17 mouse cellular contexts compared by ENCODE assay signal in the genomic region with DNA sequence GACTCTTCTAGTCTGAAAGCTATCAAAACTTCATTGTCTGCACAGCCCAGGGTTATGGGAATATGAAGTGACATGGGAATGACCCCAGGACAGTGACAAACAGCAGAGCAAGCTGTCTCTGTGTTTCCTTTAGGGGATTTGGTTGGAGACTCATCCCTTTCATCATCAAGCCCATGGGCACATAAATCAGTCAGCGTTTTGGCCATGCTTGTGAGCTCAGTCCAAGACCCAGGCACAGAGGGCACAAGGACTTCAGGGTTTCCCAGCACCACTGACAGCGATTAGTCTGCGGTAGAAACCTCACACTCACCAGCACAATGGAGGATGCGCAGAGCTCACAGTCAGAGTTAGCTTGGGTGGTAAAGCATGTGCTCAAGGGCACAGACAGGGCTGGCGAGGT. TPM values are rescaled to one million over a fixed set of nuclear protein-coding genes. Genes with fewer than 3 reads are reported as not detected.
A peak's percentile ranks its signal among the peaks of the same experiment; 100 is the strongest.
DNase-seq lines count a peak whose midpoint lies in the region; ATAC-seq and TF ChIP-seq lines count a peak whose summit lies in the region.
"Had no signal": no experiment of that assay in that cellular context is flagged by ENCODE, and none has a peak within 500 bp of the region (broad histone marks: within the 10 kb centered on the region; RNA-seq: fewer than 3 reads in every experiment).

No protein-coding gene starts in this region.

- peak overlapping the region; percentile 39; the same call in 1 of the 2 replicates for H3K27ac ChIP-seq in gastrocnemius, adult 2 months
- H3K27ac ChIP-seq: lung, embryonic 15.5 days had no signal

- no peak for TF ChIP-seq CTCF in gastrocnemius, adult 2 months (IDR thresholded peaks at IDR 0.05)

- no peak for DNase-seq in gastrocnemius, adult 2 months
- no peak for DNase-seq in gastrocnemius, postnatal 36 days
- DNase-seq in kidney, postnatal 14 days: peak; percentile 12
- no peak for DNase-seq in kidney, adult 8-10 months
- peak; percentile 75 for DNase-seq in adrenal gland, adult 8-10 months
- DNase-seq in adrenal gland, postnatal 36 days: peak; percentile 66 to 73
- no peak for DNase-seq in spleen, adult 18-20 months

- intact Hi-C loops in gastrocnemius, adult 2 months (cut with DNase I): loop anchor here (1.0 to 5.0 kb wide), 3 partner anchors 64 to 193 kb away; partner anchors contain the start of gene Gnai3
- intact Hi-C loops in gastrocnemius, postnatal 36 days (cut with DNase I): loop anchor here (2.0 to 5.0 kb wide), 2 partner anchors 65 to 198 kb away; partner anchors contain the start of gene Gpr61

- no peak overlapping the region for H3K4me3 ChIP-seq in gastrocnemius, adult 2 months
- H3K4me3 ChIP-seq: lung, embryonic 15.5 days had no signal

- no peak for ATAC-seq in inflammation-experienced regulatory T-cells, adult 6 months

RNA-seq across cellular contexts. Expression of gene Gstm6, which starts 10.4 kb away (rescaled TPM):
- under 1 TPM in 1 of 2 experiments, not detected in 1; 0.36 TPM for total RNA-seq in gastrocnemius, adult 2 months (2021)
- under 1 TPM; 0.22 to 0.61 TPM for total RNA-seq in gastrocnemius, postnatal 36 days (2021)
- total RNA-seq in adrenal gland, adult 8-10 months (2022): 10 to 100 TPM in 1 of 4 experiments, 1 to 10 TPM in 3; 5.9 to 10.0 (median 6.9) TPM
- 1 to 10 TPM; 4.3 to 6.0 TPM for total RNA-seq in adrenal gland, postnatal 36 days (2021)
- not detected for polyA plus RNA-seq in inflammation-experienced regulatory T-cells, adult 6 months (2017; shearing (Covaris generic))
- total RNA-seq: neutrophil, adult 5-6 weeks had no signal
- polyA plus RNA-seq: G1E had no signal

RNA-seq across cellular contexts. Expression of gene Gstm3, which starts 15.2 kb away (rescaled TPM):
- total RNA-seq in gastrocnemius, adult 2 months (2021): not detected
- not detected for total RNA-seq in gastrocnemius, postnatal 36 days (2021)
- under 1 TPM in 2 of 4 experiments, not detected in 2; 0.20 to 0.30 TPM for total RNA-seq in adrenal gland, adult 8-10 months (2022)
- not detected for total RNA-seq in adrenal gland, postnatal 36 days (2021)
- not detected for polyA plus RNA-seq in inflammation-experienced regulatory T-cells, adult 6 months (2017; shearing (Covaris generic))
- total RNA-seq: G1E; gastrocnemius, postnatal 25 days; heart, postnatal 25 days; layer of hippocampus, postnatal 25 days; left cerebral cortex, postnatal 36 days; megakaryocyte progenitor cell, adult 5-6 weeks; neutrophil, adult 5-6 weeks had no signal
- polyA plus RNA-seq: cortical plate, adult 2 months; G1E had no signal

RNA-seq across cellular contexts. Expression of gene Gstm7, which starts 22.3 kb away (rescaled TPM):
- total RNA-seq in gastrocnemius, adult 2 months (2021): 10 to 100 TPM in 1 of 2 experiments, 1 to 10 TPM in 1; 9.5 to 25.7 TPM
- total RNA-seq in gastrocnemius, postnatal 36 days (2021): 10 to 100 TPM in 1 of 2 experiments, 1 to 10 TPM in 1; 6.3 to 15.8 TPM
- total RNA-seq in adrenal gland, adult 8-10 months (2022): 100 to 1,000 TPM; 135 to 182 (median 168) TPM
- 100 to 1,000 TPM; 143 to 157 TPM for total RNA-seq in adrenal gland, postnatal 36 days (2021)
- polyA plus RNA-seq in inflammation-experienced regulatory T-cells, adult 6 months (2017; shearing (Covaris generic)): 1 to 10 TPM in 1 of 3 experiments, not detected in 2; 1.5 TPM
- total RNA-seq: G1E; neutrophil, adult 5-6 weeks had no signal
- polyA plus RNA-seq: G1E had no signal

RNA-seq across cellular contexts. Expression of gene Gstm2, which starts 32.3 kb away (rescaled TPM):
- 100 to 1,000 TPM in 1 of 2 experiments, 10 to 100 TPM in 1; 63.0 to 111 TPM for total RNA-seq in gastrocnemius, adult 2 months (2021)
- 100 to 1,000 TPM in 1 of 2 experiments, 10 to 100 TPM in 1; 51.9 to 103 TPM for total RNA-seq in gastrocnemius, postnatal 36 days (2021)
- total RNA-seq in adrenal gland, adult 8-10 months (2022): 100 to 1,000 TPM; 164 to 337 (median 241) TPM
- total RNA-seq in adrenal gland, postnatal 36 days (2021): 100 to 1,000 TPM; 143 to 261 TPM
- polyA plus RNA-seq in inflammation-experienced regulatory T-cells, adult 6 months (2017; shearing (Covaris generic)): not detected
- total RNA-seq: G1E; neutrophil, adult 5-6 weeks had no signal
- polyA plus RNA-seq: G1E had no signal

RNA-seq across cellular contexts. Expression of gene Gstm5, which starts 58.3 kb away (rescaled TPM):
- total RNA-seq in gastrocnemius, adult 2 months (2021): 10 to 100 TPM; 74.7 to 87.2 TPM
- 10 to 100 TPM; 66.3 to 72.8 TPM for total RNA-seq in gastrocnemius, postnatal 36 days (2021)
- total RNA-seq in adrenal gland, adult 8-10 months (2022): 10 to 100 TPM; 28.1 to 51.7 (median 37.1) TPM
- total RNA-seq in adrenal gland, postnatal 36 days (2021): 10 to 100 TPM; 28.9 to 43.7 TPM
- polyA plus RNA-seq in inflammation-experienced regulatory T-cells, adult 6 months (2017; shearing (Covaris generic)): 1 to 10 TPM in 1 of 3 experiments, not detected in 2; 1.4 TPM
- total RNA-seq: G1E had no signal
- polyA plus RNA-seq: G1E had no signal

Comparison
In these comparisons a context has a peak if more than half of its experiments do, and no peak if none do; other contexts are left out.
1. DNase-seq: peak in kidney, postnatal 14 days (single experiment), adrenal gland, adult 8-10 months (single experiment) and adrenal gland, postnatal 36 days (2 of 2); none in gastrocnemius, adult 2 months (single experiment), gastrocnemius, postnatal 36 days (0 of 2), kidney, adult 8-10 months (0 of 2) and spleen, adult 18-20 months (0 of 2).
2. RNA of gene Gstm7, which starts 22.3 kb away (total RNA-seq): 135 to 182 TPM in adrenal gland, adult 8-10 months and 143 to 157 TPM in adrenal gland, postnatal 36 days; 9.5 to 25.7 TPM in gastrocnemius, adult 2 months and 6.3 to 15.8 TPM in gastrocnemius, postnatal 36 days; every median in the first group is over 4 times any median in the second.